Mouse (Mus musculus) gastrocnemius, postnatal 4 days (tissue): Measurements from ENCODE around the gene Pes1. TPM values are rescaled to one million over a fixed set of nuclear protein-coding genes. Genes with fewer than 3 reads are reported as not detected.
A peak's percentile ranks its signal among the peaks of the same experiment; 100 is the strongest.
"Not testable (repeated sequence)": the region's sequence is repeated elsewhere in the genome, so short reads cannot be mapped to it uniquely, and the experiment has no call there.

Source experiments
- DNase-seq, 2 experiments: peaks; one replicate each; pipeline ENCODE4 v3.0.0; 2021 to 2022; ENCODE audit warnings: low spot score in 2 of 2, mixed read lengths in 2 of 2
- total RNA-seq, 2 experiments: library from RNA; stranded (reverse); gene quantifications; 2 replicates each; pipeline ENCODE4 v1.2.3; 2021

Pes1 gene
- total RNA-seq, 2 experiments from 2014 or later, result 47.7 to 53.1 TPM

GRCm38 (mm10) chr11:4001603-4002002, 37.8 kb downstream of the Pes1 start:
- DNase-seq, result peak in 1 of 2 experiments; percentile 57

GRCm38 (mm10) chr11:4005220-4005805, 41.5 kb downstream of the Pes1 start:
- DNase-seq, result no peak

GRCm38 (mm10) chr11:4006462-4006861, 42.7 kb downstream of the Pes1 start:
- no peak for DNase-seq

GRCm38 (mm10) chr11:4012616-4013015, 48.8 kb downstream of the Pes1 start:
- no peak for DNase-seq

- not testable (repeated sequence) for DNase-seq
Observed at GRCm38 (mm10) chr11:4015796-4016195, 52.0 kb downstream of the Pes1 start.

- DNase-seq, result not testable (repeated sequence)
Observed at GRCm38 (mm10) chr11:4022111-4022510, 58.3 kb downstream of the Pes1 start.

- DNase-seq, result no peak
Observed at GRCm38 (mm10) chr11:4023321-4023720, 59.5 kb downstream of the Pes1 start.

GRCm38 (mm10) chr11:4027066-4027465, 63.3 kb downstream of the Pes1 start:
- no peak for DNase-seq

GRCm38 (mm10) chr11:4027561-4028334, 64.0 kb downstream of the Pes1 start:
- DNase-seq, result no peak

GRCm38 (mm10) chr11:4029343-4029742, 65.6 kb downstream of the Pes1 start:
- DNase-seq, result no peak

Other genes starting within 250 kb of the Pes1 start
- gene Osbp2, start 100.1 kb upstream of the Pes1 start, total RNA-seq, result 1 to 10 TPM; 1.1 to 1.7 TPM
- under 1 TPM; 0.17 to 0.21 TPM for gene 4921536K21Rik, start 68.9 kb upstream of the Pes1 start, total RNA-seq
- gene Dusp18, start 68.7 kb upstream of the Pes1 start, total RNA-seq, result 1 to 10 TPM; 4.3 to 4.7 TPM
- gene Slc35e4, start 49.3 kb upstream of the Pes1 start, total RNA-seq, result 10 to 100 TPM; 11.1 to 11.5 TPM
- gene Tcn2, start 31.8 kb upstream of the Pes1 start, total RNA-seq, result 10 to 100 TPM; 25.2 to 32.3 TPM
- gene 4930556J24Rik, start 12.8 kb downstream of the Pes1 start, total RNA-seq, result not detected
- 1 to 10 TPM; 4.9 to 5.0 TPM for gene Gal3st1, start 19.7 kb downstream of the Pes1 start, total RNA-seq
- under 1 TPM in 1 of 2 experiments, not detected in 1; 0.18 TPM for gene Sec14l4, start 67.5 kb downstream of the Pes1 start, total RNA-seq
- not detected for gene Sec14l3, start 100.9 kb downstream of the Pes1 start, total RNA-seq
- 10 to 100 TPM in 1 of 2 experiments, 1 to 10 TPM in 1; 10.0 to 12.5 TPM for gene Mtfp1, start 131.5 kb downstream of the Pes1 start, total RNA-seq
- 1 to 10 TPM; 2.3 to 2.6 TPM for gene Sec14l2, start 159.4 kb downstream of the Pes1 start, total RNA-seq
- 10 to 100 TPM; 12.8 to 18.1 TPM for gene Rnf215, start 171.2 kb downstream of the Pes1 start, total RNA-seq
- gene Ccdc157, start 196.3 kb downstream of the Pes1 start, total RNA-seq, result 10 to 100 TPM in 1 of 2 experiments, 1 to 10 TPM in 1; 8.7 to 10.3 TPM
- gene Sf3a1, start 196.4 kb downstream of the Pes1 start, total RNA-seq, result 10 to 100 TPM; 41.2 to 50.6 TPM
- 10 to 100 TPM; 10.1 to 12.2 TPM for gene Tbc1d10a, start 222.8 kb downstream of the Pes1 start, total RNA-seq